In the genomic region with DNA sequence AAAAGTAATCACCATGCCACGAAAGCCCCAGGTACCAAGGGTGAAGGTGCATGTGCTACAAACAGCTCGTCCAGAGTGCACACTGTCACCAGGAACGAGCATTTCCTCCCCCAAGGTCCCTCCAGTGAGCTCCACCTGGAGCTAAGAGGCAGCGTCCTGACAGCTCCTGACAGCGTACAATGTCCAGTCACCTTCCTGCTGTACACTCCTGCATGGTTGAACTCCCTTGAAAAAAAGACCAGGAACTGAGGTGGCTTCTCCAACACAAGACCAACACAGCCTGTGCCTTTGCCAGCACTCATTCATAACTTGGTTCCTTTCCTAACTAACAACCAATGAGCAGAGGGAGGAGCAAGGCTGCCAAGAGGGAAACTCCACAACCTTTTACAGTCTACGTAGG, we compare ENCODE assay signal across 11 mouse cellular contexts. TPM values are rescaled to one million over a fixed set of nuclear protein-coding genes. Genes with fewer than 3 reads are reported as not detected.
DNase-seq lines count a peak whose midpoint lies in the region; TF ChIP-seq lines count a peak whose summit lies in the region.
"Had no signal": no experiment of that assay in that cellular context is flagged by ENCODE, and none has a peak within 500 bp of the region (broad histone marks: within the 10 kb centered on the region; RNA-seq: fewer than 3 reads in every experiment).

No protein-coding gene starts in this region.

- no peaks in the 10 kb centered on the region for H3K36me3 ChIP-seq in liver, adult 2 months (ENCODE audit: control insufficient read depth, insufficient read depth, low read length)

- H3K9ac ChIP-seq in liver, adult 2 months (ENCODE audit: low read depth, low read length) = peak overlapping the region; percentile 22; the same call in 1 of the 2 replicates
- H3K9ac ChIP-seq: neural tube, embryonic 15.5 days had no signal

- H3K4me1 ChIP-seq in liver, adult 2 months (ENCODE audit: control insufficient read depth, insufficient read depth, low read length) = peaks cover 31% of the 10 kb centered on the region

- WGBS in liver, adult 2 months = 23% methylated on average over 6 of the region's 6 CpGs

- no peak overlapping the region for H3K4me3 ChIP-seq in liver, adult 2 months (ENCODE audit: insufficient read depth, low read depth, low read length)
- H3K4me3 ChIP-seq: neural tube, embryonic 15.5 days had no signal

- TF ChIP-seq CTCF in liver, adult 2 months (IDR thresholded peaks at IDR 0.05; ENCODE audit: low read depth, low read length) = no peak

- H3K27me3 ChIP-seq in liver, adult 2 months (ENCODE audit: control insufficient read depth, insufficient read depth, low read length) = no peaks in the 10 kb centered on the region
- H3K27me3 ChIP-seq: neural tube, embryonic 15.5 days had no signal

- no peak for TF ChIP-seq POLR2A in liver, adult 2 months (IDR thresholded peaks at IDR 0.05; ENCODE audit: extremely low read depth, insufficient read depth, low read length)

- H3K79me2 ChIP-seq in liver, adult 2 months (ENCODE audit: control insufficient read depth, insufficient read depth, low read length) = peaks cover 43% of the 10 kb centered on the region

- peak overlapping the region; percentile 34 for H3K27ac ChIP-seq in liver, adult 2 months (replicated peaks; ENCODE audit: insufficient read depth, low read depth, low read length)
- H3K27ac ChIP-seq: neural tube, embryonic 15.5 days had no signal

- DNase-seq in cerebellum, adult 11-12 months = peak; percentile 36
- DNase-seq in cerebellum, postnatal 4 days (ENCODE audit: low spot score in 2 of 2) = no peak
- peak; percentile 83 for DNase-seq in liver, adult 2 months (ENCODE audit: extremely low read depth, low read depth, low spot score)
- DNase-seq in liver = no peak
- peak; percentile 61 to 68 for DNase-seq in kidney, adult 8-10 months
- peak; percentile 39 for DNase-seq in naive thymus-derived CD4-positive, alpha-beta T cell, adult 2 months (ENCODE audit: low read depth)
- no peak for DNase-seq in layer of hippocampus, postnatal 36 days
- no peak for DNase-seq in spleen, postnatal 36 days (ENCODE audit: low spot score in 2 of 2)
- DNase-seq: gastrocnemius, postnatal 14 days; spleen, adult 18-20 months had no signal

RNA-seq across cellular contexts. Expression of a gene that starts 3.5 kb away (rescaled TPM):
- total RNA-seq in liver, adult 2 months (2014; rRNA removed) = 76.1 and 85.9 TPM in 2 replicates
- 18.3 and 22.3 TPM in 2 replicates for polyA plus RNA-seq in liver, adult 2 months (2012; rRNA removed)
- total RNA-seq in layer of hippocampus, postnatal 36 days (2021) = 10 to 100 TPM; 66.7 to 68.0 TPM

RNA-seq across cellular contexts. Expression of a gene that starts 42.9 kb away (rescaled TPM):
- total RNA-seq in liver, adult 2 months (2014; rRNA removed) = 18.7 and 22.7 TPM in 2 replicates
- polyA plus RNA-seq in liver, adult 2 months (2012; rRNA removed) = 2.8 and 5.6 TPM in 2 replicates
- 1 to 10 TPM; 1.3 to 1.7 TPM for total RNA-seq in layer of hippocampus, postnatal 36 days (2021)

Comparison
In these comparisons a context has a peak if more than half of its experiments do, and no peak if none do; other contexts are left out.
1. DNase-seq: peak in cerebellum, adult 11-12 months (single experiment), liver, adult 2 months (single experiment), kidney, adult 8-10 months (2 of 2) and naive thymus-derived CD4-positive, alpha-beta T cell, adult 2 months (single experiment); none in cerebellum, postnatal 4 days (0 of 2), liver (single experiment), layer of hippocampus, postnatal 36 days (0 of 2) and spleen, postnatal 36 days (0 of 2).